Mouse (Mus musculus) heart, postnatal 10 days (tissue): ENCODE measurements around the gene Padi6. TPM values are rescaled to one million over a fixed set of nuclear protein-coding genes. Genes with fewer than 3 reads are reported as not detected.

Source experiments
- DNase-seq, 2 experiments: peaks; one replicate each; pipeline ENCODE4 v3.0.0; 2021
- intact Hi-C: fragments of 180-260 bp; cut with DNase I; formaldehyde crosslinking; loops from one replicate; pipeline ENCODE4 v1.15.1; 2025
- microRNA-seq, 2 experiments: library from miRNA; unstranded; fragments of <30 nt; microRNA quantifications; one replicate each; pipeline ENCODE4 v1.2.0; 2022
- total RNA-seq, 2 experiments: library from RNA; stranded (reverse); gene quantifications; 2 replicates each; pipeline ENCODE4 v1.2.3; 2021

Padi6 gene
- total RNA-seq, 2 experiments from 2014 or later = not detected

DNA sequence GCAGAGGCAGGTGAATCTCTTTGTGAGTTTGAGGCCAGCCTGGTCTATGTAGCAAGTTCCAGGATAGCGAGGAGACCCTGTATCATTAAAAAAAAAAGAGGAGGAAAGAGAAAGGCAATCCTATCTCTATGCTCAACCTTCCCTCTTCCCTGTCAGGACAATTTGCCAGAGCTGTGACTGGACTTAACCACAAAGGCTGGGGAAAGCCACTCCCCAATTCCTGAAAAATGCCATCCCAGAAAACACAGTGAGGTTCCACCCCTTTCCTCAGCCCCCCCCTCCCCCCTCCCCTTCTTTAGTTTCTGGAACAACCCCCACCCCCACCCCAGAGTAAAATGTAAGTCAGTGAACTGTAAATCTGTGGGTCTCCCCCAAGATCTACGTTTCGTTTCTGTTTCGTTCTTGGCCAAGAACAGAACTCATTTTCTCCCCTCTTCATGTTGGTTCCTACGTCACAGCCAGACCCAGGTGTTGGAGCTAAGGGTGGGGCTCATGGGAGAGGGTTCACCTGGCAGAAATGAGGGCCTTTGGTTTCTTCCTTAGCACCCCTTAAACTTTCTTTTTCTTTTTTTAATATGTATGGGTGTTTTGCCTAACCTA lies 53.5 kb downstream of the Padi6 start:
- intact Hi-C loops = no loop called here
- DNase-seq = no peak

DNA sequence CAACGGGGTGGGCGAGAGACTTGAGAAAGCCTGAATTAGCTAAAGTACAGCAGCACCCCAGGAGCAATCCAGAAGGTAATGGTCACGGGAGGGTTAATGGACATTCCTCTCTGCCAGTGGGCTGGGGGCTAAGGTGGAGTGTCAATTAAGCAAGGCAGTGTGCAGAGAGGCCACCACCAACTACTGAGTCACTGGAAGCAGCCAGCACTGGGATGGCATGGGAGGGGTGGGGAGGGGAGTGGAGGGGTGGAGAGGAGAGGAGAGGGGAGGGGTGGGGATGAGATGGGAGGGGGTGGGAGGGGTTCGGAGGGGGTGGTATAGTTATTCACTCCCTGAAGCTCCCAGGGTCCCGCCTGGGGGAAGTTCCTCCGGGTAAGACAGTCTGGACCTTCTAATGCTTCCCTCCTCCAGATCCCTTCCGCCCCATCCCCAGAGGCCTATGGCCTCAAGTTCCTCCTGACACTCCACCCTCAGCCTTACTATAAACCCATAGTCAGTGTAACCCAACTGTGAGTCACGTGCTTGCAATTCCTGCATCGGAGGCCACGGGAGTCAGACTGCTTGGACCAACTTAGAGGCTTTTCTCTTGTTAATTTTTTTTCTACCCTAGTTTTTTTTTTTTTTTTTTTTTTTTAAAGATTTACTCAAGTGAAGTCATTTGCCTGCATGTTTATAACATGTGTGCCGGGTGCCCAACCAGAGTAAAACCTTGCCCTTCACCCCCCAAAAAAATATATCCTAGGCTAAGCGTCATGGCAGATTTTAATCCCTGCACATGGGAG lies 54.2 kb downstream of the Padi6 start:
- intact Hi-C loops = no loop called here
- no peak for DNase-seq

DNA sequence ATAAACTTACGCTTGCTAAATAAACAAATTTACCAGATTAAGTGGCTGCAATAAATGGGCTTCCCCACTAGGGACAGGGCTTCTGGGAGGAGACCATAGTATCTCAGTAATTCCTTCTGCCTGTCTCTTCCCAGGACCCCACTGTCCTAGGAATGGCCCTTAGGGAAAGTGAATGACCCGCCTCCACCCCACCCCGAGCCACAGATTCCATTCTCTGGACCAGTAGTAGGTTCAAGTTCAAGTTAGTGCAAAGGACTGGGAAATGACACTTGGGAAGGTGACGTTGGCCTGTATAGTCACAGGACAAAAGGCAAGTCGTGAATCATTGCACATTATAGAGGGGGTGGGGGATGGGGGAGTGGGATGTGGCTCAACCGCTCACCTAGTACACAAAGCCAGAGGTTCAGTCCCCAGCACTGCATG lies 57.6 kb downstream of the Padi6 start:
- DNase-seq = no peak
- intact Hi-C loops = loop anchor here (2.0 kb wide), 1 partner anchor 16 kb away; the partner anchor contains the start of gene Rcc2

DNA sequence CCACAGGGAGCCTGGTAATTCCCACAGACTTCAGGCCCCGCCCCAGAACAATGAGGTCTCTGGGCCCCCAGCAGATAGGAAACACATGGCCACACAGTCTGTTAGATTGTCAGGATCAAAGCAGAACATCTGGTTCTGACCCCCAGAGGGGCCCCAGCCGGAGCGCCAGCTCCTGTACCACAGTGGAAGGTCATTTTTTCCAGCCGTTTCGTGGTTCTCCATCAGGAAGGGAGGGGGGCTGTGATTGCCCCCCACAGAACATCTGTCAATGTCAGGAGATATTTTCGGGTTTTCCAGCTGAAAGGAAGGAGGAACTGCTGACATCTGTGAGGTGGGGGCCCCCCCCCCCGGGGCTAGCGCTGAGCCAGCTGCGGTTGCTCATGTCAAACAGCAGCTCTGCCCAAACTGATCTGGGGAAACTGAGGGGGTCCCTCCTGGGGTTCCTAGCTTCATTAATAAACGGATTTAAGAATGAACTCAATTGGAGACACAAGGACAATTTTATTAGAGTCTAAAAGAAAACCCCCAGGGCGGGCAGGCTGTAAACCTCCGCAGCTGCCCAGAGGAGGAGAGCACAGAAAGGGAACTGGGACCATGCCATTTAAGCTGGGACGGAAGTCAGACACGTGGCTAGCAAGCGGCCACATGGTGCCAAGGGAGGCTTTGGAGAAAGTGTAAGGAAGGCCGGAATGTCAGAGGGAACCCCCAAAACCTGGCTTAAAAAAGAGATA lies 58.1 kb downstream of the Padi6 start:
- peak; percentile 78 to 80 for DNase-seq
- intact Hi-C loops = loop anchor here (2.0 kb wide), 1 partner anchor 16 kb away; the partner anchor contains the start of gene Rcc2

DNA sequence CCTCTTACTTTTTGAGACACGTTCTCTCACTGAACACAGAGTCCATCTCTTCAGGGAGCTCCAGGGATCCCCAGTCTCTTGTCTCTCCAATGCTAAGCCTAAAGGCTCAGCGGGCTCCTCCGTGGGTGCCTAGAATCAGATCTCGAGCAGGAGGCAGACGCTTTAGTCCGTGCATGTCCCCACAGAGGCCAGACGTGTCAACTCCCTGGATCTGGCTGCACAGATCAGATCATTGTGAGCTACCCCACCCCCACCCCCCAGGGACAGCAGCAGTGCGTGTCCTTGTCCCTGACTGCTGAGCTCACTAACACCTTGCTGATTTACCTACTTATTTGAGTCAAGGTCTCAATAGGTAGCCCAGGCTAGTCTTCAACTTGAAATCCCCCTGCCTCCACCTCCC lies 58.8 kb downstream of the Padi6 start:
- no peak for DNase-seq
- intact Hi-C loops = loop anchor here (2.0 kb wide), 1 partner anchor 17 kb away; the partner anchor contains the start of gene Rcc2

DNA sequence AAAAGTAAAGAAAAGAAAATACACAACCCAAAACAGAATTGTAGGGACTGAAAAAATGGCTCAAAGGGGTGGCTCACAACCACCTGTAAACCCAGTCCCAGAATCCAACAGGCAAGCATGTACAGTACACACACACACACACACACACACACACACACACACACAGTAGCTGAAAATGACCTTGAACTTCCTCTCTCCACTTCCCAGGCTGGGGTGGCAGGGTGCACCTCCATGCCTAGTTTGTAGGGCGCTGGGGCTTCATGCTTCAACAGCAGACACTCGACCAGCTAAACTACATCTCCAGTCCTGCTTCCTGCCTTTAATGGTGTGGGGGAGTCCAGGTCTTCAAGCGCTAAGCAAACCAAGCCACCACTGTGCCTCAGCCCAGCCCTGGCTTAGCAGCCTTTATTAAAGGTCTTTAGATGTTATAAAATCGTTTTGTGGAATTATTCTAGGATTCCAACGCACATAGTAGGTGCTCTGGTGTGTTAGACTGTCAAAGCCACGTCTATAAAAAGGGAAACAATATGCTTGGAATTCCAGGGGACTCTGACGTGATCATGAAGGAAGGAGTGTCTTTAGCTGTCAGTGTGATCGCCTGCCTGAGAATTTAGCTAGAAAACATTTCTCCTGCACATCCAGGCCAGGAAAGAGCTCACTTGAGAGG lies 61.6 kb downstream of the Padi6 start:
- intact Hi-C loops = no loop called here
- DNase-seq = no peak

DNA sequence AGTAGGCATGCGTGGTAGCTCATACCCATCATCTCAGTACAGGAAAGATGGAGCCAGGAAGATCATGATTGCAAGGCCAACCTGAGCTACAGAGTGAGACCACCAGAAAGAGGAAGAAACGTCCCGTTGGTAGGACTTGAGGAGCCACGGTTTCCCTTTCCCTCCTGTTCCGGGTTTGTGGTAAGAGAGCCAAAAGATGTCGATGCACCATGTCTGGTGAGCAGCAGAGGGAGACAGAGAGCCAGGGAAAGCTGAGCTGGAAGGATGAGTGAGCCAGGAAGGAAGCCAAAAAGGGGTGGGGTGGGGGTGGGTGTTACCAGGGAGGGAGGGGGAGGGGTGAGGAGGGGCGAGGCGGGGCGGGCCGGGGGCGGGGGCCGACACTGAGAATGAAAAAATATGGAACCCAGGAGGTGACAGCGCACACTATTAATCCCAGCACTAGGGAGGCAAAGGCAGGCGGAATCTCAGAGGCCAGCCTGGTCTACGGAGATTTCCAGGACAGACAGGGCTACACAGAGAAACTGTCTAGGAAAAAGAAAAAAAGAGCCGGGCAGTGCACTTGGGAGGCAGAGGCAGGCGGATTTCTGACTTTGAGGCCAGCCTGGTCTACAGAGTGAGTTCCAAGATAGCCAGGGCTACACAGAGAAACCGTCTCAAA lies 62.6 kb downstream of the Padi6 start:
- peak; percentile 89 to 92 for DNase-seq
- intact Hi-C loops = loop anchor here (1.0 to 5.0 kb wide), 2 partner anchors 33 to 58 kb away; no protein-coding TSS in a partner anchor

DNA sequence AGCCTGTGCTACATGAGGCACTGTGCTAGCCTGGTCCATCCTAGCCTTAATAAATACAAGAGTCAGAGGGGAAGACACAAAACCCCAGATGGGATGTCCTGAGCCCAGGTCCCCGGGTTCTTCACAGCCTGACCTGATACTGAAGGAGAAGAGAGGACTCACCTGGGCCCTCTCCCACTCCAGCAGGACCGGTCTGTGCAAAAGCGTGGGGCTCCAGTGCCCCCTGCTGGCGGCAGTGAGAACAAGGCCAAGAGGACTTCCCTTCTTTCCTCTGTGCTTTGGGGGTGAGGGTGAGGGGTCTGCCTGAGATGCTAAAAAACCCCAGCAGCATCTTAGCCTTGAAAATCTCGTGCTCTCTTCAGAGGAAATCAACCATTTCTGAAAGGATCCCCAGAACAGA lies 63.4 kb downstream of the Padi6 start:
- intact Hi-C loops = loop anchor here (1.0 to 5.0 kb wide), 2 partner anchors 34 to 57 kb away; no protein-coding TSS in a partner anchor
- DNase-seq = peak in 1 of 2 experiments; percentile 61

Small RNA genes lying within 50 kb of the gene (microRNA-seq; reads per million reads assigned to microRNA genes)
- gene Gm23045 (0 reads per million in 2 experiments), gene Gm25951 (0 reads per million in 2 experiments)

Other genes starting within 250 kb of the Padi6 start
- gene Arhgef10l, start 76.6 kb downstream of the Padi6 start, total RNA-seq = 10 to 100 TPM; 55.4 to 68.4 TPM
- 10 to 100 TPM; 31.8 to 36.0 TPM for gene Rcc2, start 42.1 kb downstream of the Padi6 start, total RNA-seq
- under 1 TPM; 0.40 to 0.48 TPM for gene Padi4, start 31.6 kb upstream of the Padi6 start, total RNA-seq
- under 1 TPM; 0.12 TPM for gene Padi3, start 68.0 kb upstream of the Padi6 start, total RNA-seq
- gene Padi1, start 103.1 kb upstream of the Padi6 start, total RNA-seq = not detected
- 1 to 10 TPM in 1 of 2 experiments, under 1 TPM in 1; 0.65 to 1.1 TPM for gene Padi2, start 163.7 kb upstream of the Padi6 start, total RNA-seq
- gene Sdhb, start 218.6 kb upstream of the Padi6 start, total RNA-seq = 100 to 1,000 TPM; 725 to 746 TPM
- gene Atp13a2, start 244.2 kb upstream of the Padi6 start, total RNA-seq = 10 to 100 TPM; 20.0 to 24.7 TPM